Mouse (Mus musculus) olfactory bulb, adult 2 months (tissue): Measurements from ENCODE around the gene Bend5.

Experiments
- CTCF ChIP-seq: fragments of 200-500 bp; IDR thresholded peaks from 2 replicates; pipeline ENCODE4 v1.5.1; 2012; ENCODE audit warnings: low read depth, mild to moderate bottlenecking, low read length, moderate library complexity; ENCODE audit not compliant: insufficient read depth
- POLR2A ChIP-seq: fragments of 200-500 bp; IDR thresholded peaks from 2 replicates; pipeline ENCODE4 v1.6.1; 2012; ENCODE audit warnings: mild to moderate bottlenecking, low read depth, low read length, moderate library complexity; ENCODE audit not compliant: insufficient read depth

DNA sequence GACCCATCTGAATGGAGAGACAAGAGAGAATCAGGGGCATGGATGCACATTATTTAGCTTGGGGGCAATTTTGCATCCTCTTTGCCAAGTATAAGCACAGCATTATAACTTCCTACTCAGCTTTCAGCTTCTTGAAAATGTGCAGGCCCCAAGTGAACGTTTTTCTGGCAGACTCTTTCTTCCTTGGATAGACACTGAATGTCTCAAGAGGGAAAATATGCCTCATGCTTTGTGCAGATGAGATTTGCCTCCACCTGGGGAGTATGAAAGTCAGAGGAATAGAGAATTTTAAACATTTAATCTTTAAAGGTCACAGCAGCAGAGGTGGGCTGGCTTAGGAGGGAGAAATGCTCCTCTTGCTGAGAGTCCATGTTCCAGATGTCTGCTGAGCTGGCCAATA lies 11.6 kb upstream of the Bend5 start:
- TF ChIP-seq CTCF: no peak
- TF ChIP-seq POLR2A: no peak
